Mouse (Mus musculus): ENCODE measurements around the gene Tex35. TPM values are rescaled to one million over a fixed set of nuclear protein-coding genes. Genes with fewer than 3 reads are reported as not detected.

The Tex35 gene
- polyA plus RNA-seq, 1 experiment from 2014 or later: not detected

DNA sequence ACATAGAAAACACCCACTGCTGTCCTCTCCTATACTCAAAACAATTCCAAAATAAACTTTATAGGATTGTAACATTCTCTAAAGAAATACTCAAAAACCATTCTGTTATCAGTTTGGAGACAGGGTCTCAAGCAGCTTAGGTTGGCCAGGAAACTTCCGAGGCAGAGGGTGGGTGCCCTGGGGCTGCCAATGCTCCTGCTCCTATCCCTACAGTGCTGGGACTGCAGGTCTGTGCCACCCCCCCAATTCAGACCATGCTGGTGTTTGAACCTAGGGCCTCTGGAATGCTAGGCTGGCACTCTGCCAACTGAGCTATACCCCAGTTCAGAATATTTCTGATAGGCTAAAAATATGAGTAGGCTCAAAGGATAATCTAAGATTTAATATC is 29.4 kb upstream of the Tex35 start:
- H3K4me2 ChIP-seq (ENCODE audit: low read length): no peak overlapping the region
- WGBS: 57% methylated on average over 1 of the region's 1 CpGs
- no peaks in the 10 kb centered on the region for H3K4me1 ChIP-seq (replicated peaks; ENCODE audit: insufficient read depth, low read length)
- H3K27ac ChIP-seq: no peak overlapping the region
- no peaks in the 10 kb centered on the region for H3K27me3 ChIP-seq (ENCODE audit: insufficient read depth, low read length)
- H3K9ac ChIP-seq (ENCODE audit: low read depth, low read length): no peak overlapping the region
- ATAC-seq (replicated peaks; ENCODE audit: low FRiP score, low read depth) (no peak), DNase-seq (ENCODE audit: low spot score) (no peak)
- no peak for TF ChIP-seq CTCF (IDR thresholded peaks at IDR 0.05; ENCODE audit: low read depth)
- H3K9me3 ChIP-seq (replicated peaks; ENCODE audit: low read length): no peaks in the 10 kb centered on the region
- no peak overlapping the region for H3K4me3 ChIP-seq (replicated peaks; ENCODE audit: low read depth, low read length)
- H3K36me3 ChIP-seq (ENCODE audit: insufficient read depth, low read length): 0 out of 2 replicates have a peak, but pooled peaks cover 2% of the 10 kb centered on the region

DNA sequence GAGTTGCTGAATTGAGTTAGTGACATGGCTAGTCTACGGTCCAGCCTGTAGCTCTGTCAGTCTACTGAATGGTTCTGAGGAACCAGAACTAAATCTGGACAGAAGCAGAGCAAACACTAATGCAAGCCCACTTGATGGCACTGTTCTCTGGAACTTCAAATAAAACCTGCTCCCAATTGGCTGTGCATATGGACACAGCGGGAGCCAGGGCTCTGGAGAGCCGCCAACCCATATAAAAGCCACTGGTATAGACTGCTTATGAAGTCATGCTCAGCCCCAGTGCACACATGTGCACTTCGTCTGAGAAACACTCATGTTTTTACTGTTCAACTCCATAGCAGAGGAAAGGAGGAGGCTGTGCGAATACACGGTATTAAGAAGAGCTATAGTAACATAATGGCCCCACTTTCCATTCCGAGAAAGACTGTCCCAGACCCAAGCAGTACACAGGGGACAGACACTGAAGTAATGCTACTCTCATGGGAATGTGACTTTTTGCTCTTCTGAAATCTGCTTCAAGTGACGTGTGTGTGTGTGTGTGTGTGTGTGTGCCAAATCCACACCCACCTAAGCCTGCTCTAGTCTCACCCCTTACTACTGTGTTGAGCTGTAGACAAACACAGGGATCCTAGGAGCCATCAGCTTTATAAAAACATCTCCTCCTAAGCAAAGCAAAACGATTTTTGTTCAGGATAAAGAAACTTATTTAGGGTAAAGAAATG is 28.8 kb upstream of the Tex35 start:
- TF ChIP-seq CTCF (IDR thresholded peaks at IDR 0.05; ENCODE audit: low read depth): peak; percentile 38; the same call in 1 of the 2 replicates

GRCm38 (mm10) chr1:157128219-157128618 is 19.7 kb upstream of the Tex35 start:
- Histone ChIP-seq H3K36me3 (ENCODE audit: insufficient read depth, low read length) (no peaks in the 10 kb centered on the region), H3K9me3 (replicated peaks; ENCODE audit: low read length) (no peaks in the 10 kb centered on the region), H3K27ac (no peak overlapping the region), H3K4me2 (ENCODE audit: low read length) (no peak overlapping the region), H3K4me1 (replicated peaks; ENCODE audit: insufficient read depth, low read length) (no peaks in the 10 kb centered on the region), H3K4me3 (replicated peaks; ENCODE audit: low read depth, low read length) (no peak overlapping the region), H3K27me3 (ENCODE audit: insufficient read depth, low read length) (no peaks in the 10 kb centered on the region), H3K9ac (ENCODE audit: low read depth, low read length) (no peak overlapping the region)
- 89% methylated on average over 2 of the region's 2 CpGs for WGBS
- TF ChIP-seq CTCF (IDR thresholded peaks at IDR 0.05; ENCODE audit: low read depth): no peak
- DNase-seq (ENCODE audit: low spot score) (no peak), ATAC-seq (replicated peaks; ENCODE audit: low FRiP score, low read depth) (no peak)

More for the DNA sequence above, 28.8 kb upstream of the Tex35 start:
- peak; percentile 21 for DNase-seq (ENCODE audit: low spot score)
- Histone ChIP-seq H3K27me3 (ENCODE audit: insufficient read depth, low read length) (no peaks in the 10 kb centered on the region), H3K9me3 (replicated peaks; ENCODE audit: low read length) (no peaks in the 10 kb centered on the region), H3K4me3 (replicated peaks; ENCODE audit: low read depth, low read length) (no peak overlapping the region), H3K27ac (no peak overlapping the region), H3K4me1 (replicated peaks; ENCODE audit: insufficient read depth, low read length) (no peaks in the 10 kb centered on the region), H3K9ac (ENCODE audit: low read depth, low read length) (no peak overlapping the region), H3K36me3 (ENCODE audit: insufficient read depth, low read length) (0 out of 2 replicates have a peak, but pooled peaks cover 2% of the 10 kb centered on the region), H3K4me2 (ENCODE audit: low read length) (no peak overlapping the region)
- 76% methylated on average over 9 of the region's 9 CpGs for WGBS
- ATAC-seq (replicated peaks; ENCODE audit: low FRiP score, low read depth): no peak; the same call in 1 of the 2 replicates

GRCm38 (mm10) chr1:157123836-157124235 is 15.4 kb upstream of the Tex35 start:
- no peak overlapping the region for H3K4me3 ChIP-seq (replicated peaks; ENCODE audit: low read depth, low read length)
- no peak overlapping the region for H3K4me2 ChIP-seq (ENCODE audit: low read length)
- no peaks in the 10 kb centered on the region for H3K36me3 ChIP-seq (ENCODE audit: insufficient read depth, low read length)
- no peak for DNase-seq (ENCODE audit: low spot score)
- no peak overlapping the region for H3K9ac ChIP-seq (ENCODE audit: low read depth, low read length)
- 72% methylated on average over 3 of the region's 3 CpGs for WGBS
- H3K9me3 ChIP-seq (replicated peaks; ENCODE audit: low read length): no peaks in the 10 kb centered on the region
- H3K27ac ChIP-seq: no peak overlapping the region
- no peaks in the 10 kb centered on the region for H3K27me3 ChIP-seq (ENCODE audit: insufficient read depth, low read length)
- no peak for ATAC-seq (replicated peaks; ENCODE audit: low FRiP score, low read depth)
- TF ChIP-seq CTCF (IDR thresholded peaks at IDR 0.05; ENCODE audit: low read depth): no peak
- no peaks in the 10 kb centered on the region for H3K4me1 ChIP-seq (replicated peaks; ENCODE audit: insufficient read depth, low read length)

DNA sequence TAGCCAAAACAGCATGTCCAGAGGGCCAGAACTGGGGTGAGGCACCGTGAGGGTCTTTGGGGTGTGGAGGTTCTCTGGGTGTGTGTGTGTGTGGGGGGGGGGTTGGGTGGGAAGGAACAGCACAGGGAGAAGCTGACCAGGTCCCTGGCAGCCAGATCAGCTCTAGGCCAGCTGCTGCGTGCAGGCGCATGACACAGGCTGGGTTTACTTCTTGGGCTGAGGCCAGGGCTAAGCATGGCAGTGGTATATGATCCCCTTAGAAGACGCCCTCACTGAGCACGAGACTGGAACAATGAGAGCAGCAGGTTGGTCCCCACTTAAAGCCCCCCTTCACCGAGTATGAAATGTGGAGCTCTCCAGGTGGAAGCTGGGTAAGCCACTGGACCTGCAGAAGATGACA is 10.7 kb upstream of the Tex35 start:
- H3K4me1 ChIP-seq (replicated peaks; ENCODE audit: insufficient read depth, low read length): no peaks in the 10 kb centered on the region
- TF ChIP-seq CTCF (IDR thresholded peaks at IDR 0.05; ENCODE audit: low read depth): no peak
- no peaks in the 10 kb centered on the region for H3K9me3 ChIP-seq (replicated peaks; ENCODE audit: low read length)
- H3K4me2 ChIP-seq (ENCODE audit: low read length): no peak overlapping the region
- DNase-seq (ENCODE audit: low spot score): no peak
- H3K36me3 ChIP-seq (ENCODE audit: insufficient read depth, low read length): no peaks in the 10 kb centered on the region
- H3K27ac ChIP-seq: no peak overlapping the region
- H3K9ac ChIP-seq (ENCODE audit: low read depth, low read length): no peak overlapping the region
- H3K27me3 ChIP-seq (ENCODE audit: insufficient read depth, low read length): no peaks in the 10 kb centered on the region
- no peak for ATAC-seq (replicated peaks; ENCODE audit: low FRiP score, low read depth)
- WGBS: 65% methylated on average over 6 of the region's 6 CpGs
- H3K4me3 ChIP-seq (replicated peaks; ENCODE audit: low read depth, low read length): no peak overlapping the region

- H3K9me3 ChIP-seq (replicated peaks; ENCODE audit: low read length): no peaks in the 10 kb centered on the region
- no peak overlapping the region for H3K4me2 ChIP-seq (ENCODE audit: low read length)
- no peak overlapping the region for H3K4me3 ChIP-seq (replicated peaks; ENCODE audit: low read depth, low read length)
- no peak overlapping the region for H3K27ac ChIP-seq
- H3K4me1 ChIP-seq (replicated peaks; ENCODE audit: insufficient read depth, low read length): no peaks in the 10 kb centered on the region
- no peaks in the 10 kb centered on the region for H3K27me3 ChIP-seq (ENCODE audit: insufficient read depth, low read length)
- no peak for TF ChIP-seq CTCF (IDR thresholded peaks at IDR 0.05; ENCODE audit: low read depth)
- no peak for DNase-seq (ENCODE audit: low spot score)
- no peak overlapping the region for H3K9ac ChIP-seq (ENCODE audit: low read depth, low read length)
- WGBS: 82% methylated on average over 3 of the region's 3 CpGs
- no peaks in the 10 kb centered on the region for H3K36me3 ChIP-seq (ENCODE audit: insufficient read depth, low read length)
- no peak for ATAC-seq (replicated peaks; ENCODE audit: low FRiP score, low read depth)
These were observed 9.0 kb upstream of the Tex35 start for GRCm38 (mm10) chr1:157117440-157117839.
